Mouse (Mus musculus) C2C12 (cell line): ENCODE measurements around the gene Mypop. TPM values are rescaled to one million over a fixed set of nuclear protein-coding genes. Genes with fewer than 3 reads are reported as not detected.

ENCODE experiments used
- H3K27me3 ChIP-seq: one replicate; pipeline ENCODE4 v1.6.1; 2011; ENCODE audit not compliant: control insufficient read depth, insufficient read depth, insufficient read length
- H3K36me3 ChIP-seq: one replicate; pipeline ENCODE4 v1.6.1; 2011; ENCODE audit not compliant: control insufficient read depth, insufficient read depth
- H3K4me3 ChIP-seq: one replicate; pipeline ENCODE4 v1.5.1; 2011; ENCODE audit warnings: mild to moderate bottlenecking, control low read depth; ENCODE audit not compliant: poor library complexity, insufficient read depth, severe bottlenecking
- H3K79me2 ChIP-seq: one replicate; pipeline ENCODE4 v1.6.1; 2011; ENCODE audit not compliant: control insufficient read depth, insufficient read depth
- H3K79me3 ChIP-seq: one replicate; pipeline ENCODE4 v1.6.1; 2011; ENCODE audit warnings: low read depth, control low read depth
- H3ac ChIP-seq: one replicate; pipeline ENCODE3; 2011; ENCODE audit warnings: low read depth; ENCODE audit not compliant: control insufficient read depth, insufficient read length
- CEBPB ChIP-seq: IDR thresholded peaks from one replicate; pipeline ENCODE4 v1.6.1; 2011; ENCODE audit warnings: low read depth, mild to moderate bottlenecking, control low read depth, moderate library complexity
- CTCF ChIP-seq: IDR thresholded peaks from one replicate; pipeline ENCODE4 v1.5.1; 2011; ENCODE audit not compliant: control insufficient read depth, insufficient read depth, insufficient read length
- FOSL1 ChIP-seq: IDR thresholded peaks from one replicate; pipeline ENCODE4 v1.8.0; 2011; ENCODE audit warnings: mild to moderate bottlenecking, low read length; ENCODE audit not compliant: poor library complexity, insufficient read depth, severe bottlenecking
- MAX ChIP-seq: IDR thresholded peaks from one replicate; pipeline ENCODE4 v1.6.1; 2011; ENCODE audit warnings: mild to moderate bottlenecking, control low read depth
- MYOD1 ChIP-seq: IDR thresholded peaks from one replicate; pipeline ENCODE4 v1.6.1; 2011; ENCODE audit warnings: low read depth; ENCODE audit not compliant: control insufficient read depth, insufficient read length
- MYOG ChIP-seq: IDR thresholded peaks from one replicate; pipeline ENCODE4 v1.6.1; 2011; ENCODE audit not compliant: control insufficient read depth, insufficient read length; ENCODE audit errors: extremely low read depth
- USF1 ChIP-seq: IDR thresholded peaks from one replicate; pipeline ENCODE4 v1.6.1; 2011; ENCODE audit warnings: low read depth, mild to moderate bottlenecking, control low read depth, moderate library complexity
- polyA plus RNA-seq: library from polyadenylated mRNA; unstranded; fragments of >200 nt; fragmentation: generic; extraction: Trizol; gene quantifications from one replicate; pipeline ENCODE4 v1.2.1, GENCODE M21; 2012; ENCODE audit warnings: missing spikeins

The Mypop gene
- polyA plus RNA-seq, 1 experiment, result 17.8 TPM

DNA sequence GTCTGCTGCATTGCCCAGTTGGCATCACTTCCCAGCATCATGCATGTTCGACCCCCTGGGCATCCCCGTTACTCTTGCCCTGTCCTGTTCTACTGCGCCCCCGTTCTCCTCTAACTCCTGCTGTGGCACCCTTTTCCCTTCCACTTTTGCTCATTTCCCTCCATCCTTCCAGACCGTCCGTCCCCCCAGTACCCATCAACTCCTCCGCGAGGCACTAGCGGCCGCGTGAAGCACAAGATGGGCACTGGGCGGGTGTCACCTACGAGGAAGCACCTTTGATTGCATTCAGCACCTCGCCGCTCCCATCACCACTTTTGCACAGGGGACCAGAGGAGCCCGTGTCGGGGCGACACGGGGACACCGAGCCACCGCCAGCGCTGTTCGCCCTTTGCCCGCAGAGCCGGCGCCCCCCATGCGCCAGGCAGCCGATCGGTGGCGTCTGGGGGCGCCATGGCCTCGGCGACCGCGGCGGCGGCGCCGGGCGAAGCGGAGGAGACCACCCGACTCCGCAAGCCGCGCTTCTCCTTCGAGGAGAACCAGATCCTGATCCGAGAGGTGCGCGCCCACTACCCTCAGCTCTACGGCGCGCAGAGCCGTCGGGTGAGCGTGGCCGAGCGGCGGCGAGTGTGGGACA lies 732 bp downstream of the Mypop start:
- Histone ChIP-seq H3ac (peak overlapping the region; percentile 30), H3K79me2 (no peaks in the 10 kb centered on the region), H3K36me3 (no peaks in the 10 kb centered on the region), H3K4me3 (peak overlapping the region; percentile 36), H3K79me3 (no peaks in the 10 kb centered on the region), H3K27me3 (peaks cover 9% of the 10 kb centered on the region)
- TF ChIP-seq MYOD1 (no peak), FOSL1 (no peak), MAX (no peak)

DNA sequence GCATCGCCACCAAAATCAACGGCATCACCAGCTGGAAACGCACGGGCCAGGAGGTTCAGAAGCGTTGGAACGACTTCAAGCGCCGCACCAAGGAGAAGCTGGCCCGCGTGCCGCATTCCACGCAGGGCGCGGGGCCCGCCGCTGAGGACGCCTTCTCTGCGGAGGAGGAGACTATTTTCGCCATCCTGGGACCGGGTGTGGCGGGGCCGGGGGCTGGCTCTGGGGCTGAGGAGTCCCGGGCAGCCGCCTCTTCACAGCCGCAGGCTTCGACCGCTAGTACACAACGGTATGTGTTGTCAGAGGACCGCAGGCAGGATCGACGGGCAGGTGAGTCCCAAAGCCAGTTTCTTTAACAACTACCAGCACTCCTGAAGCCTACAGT lies 1.2 kb downstream of the Mypop start:
- Histone ChIP-seq H3ac (peak overlapping the region; percentile 30), H3K79me2 (no peaks in the 10 kb centered on the region), H3K27me3 (peaks cover 8% of the 10 kb centered on the region), H3K36me3 (no peaks in the 10 kb centered on the region), H3K79me3 (no peaks in the 10 kb centered on the region), H3K4me3 (peak overlapping the region; percentile 36)
- TF ChIP-seq MAX, result no peak
- TF ChIP-seq MYOD1, result no peak
- no peak for TF ChIP-seq FOSL1

DNA sequence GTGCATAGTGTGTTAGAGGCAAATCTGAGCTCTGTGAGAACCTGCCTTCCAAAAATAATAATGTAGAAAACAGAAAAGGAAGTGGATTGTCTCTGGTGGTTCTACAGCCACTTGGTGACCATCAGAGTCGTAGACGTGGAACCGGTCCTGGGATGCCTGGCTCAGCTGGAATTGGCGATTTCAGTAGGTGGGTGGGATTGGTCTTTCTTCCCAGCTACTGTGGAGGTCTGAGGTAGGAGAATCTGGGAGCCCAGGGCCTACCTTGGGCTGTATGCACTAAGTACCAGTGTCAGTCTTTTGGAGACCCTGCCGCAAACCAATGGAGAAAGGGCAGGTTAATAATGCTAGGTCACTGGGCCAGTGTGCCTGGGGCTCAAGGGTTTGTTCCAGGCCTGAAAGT lies 2.0 kb downstream of the Mypop start:
- Histone ChIP-seq H3K79me3 (no peaks in the 10 kb centered on the region), H3ac (no peak overlapping the region), H3K27me3 (peaks cover under 1% of the 10 kb centered on the region), H3K79me2 (no peaks in the 10 kb centered on the region), H3K36me3 (no peaks in the 10 kb centered on the region), H3K4me3 (no peak overlapping the region)
- TF ChIP-seq FOSL1 (no peak), MAX (no peak), MYOD1 (no peak)

DNA sequence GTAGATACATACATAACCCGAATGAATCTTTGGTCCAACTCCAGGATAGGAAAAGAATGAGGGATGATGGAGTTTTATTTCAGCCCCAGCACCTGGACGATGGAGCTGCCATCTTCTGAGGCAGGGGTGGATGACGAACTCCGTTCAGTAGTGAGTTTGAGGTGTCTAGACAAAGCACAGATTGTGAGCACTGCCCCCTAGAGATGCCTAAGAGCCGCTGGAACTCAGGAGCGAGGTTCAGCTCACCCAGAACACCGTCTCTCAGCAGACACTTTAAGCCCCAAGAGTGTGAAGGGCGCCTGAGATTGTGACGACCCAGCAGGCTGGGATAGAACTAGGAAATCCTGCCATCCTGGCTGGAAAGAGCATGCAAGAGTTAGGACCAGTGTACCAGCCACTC lies 7.8 kb downstream of the Mypop start:
- no peak for TF ChIP-seq MYOD1
- TF ChIP-seq MYOG, result no peak
- TF ChIP-seq MAX, result no peak
- no peak for TF ChIP-seq CTCF
- no peak for TF ChIP-seq FOSL1
- TF ChIP-seq USF1, result no peak
- no peak for TF ChIP-seq CEBPB

DNA sequence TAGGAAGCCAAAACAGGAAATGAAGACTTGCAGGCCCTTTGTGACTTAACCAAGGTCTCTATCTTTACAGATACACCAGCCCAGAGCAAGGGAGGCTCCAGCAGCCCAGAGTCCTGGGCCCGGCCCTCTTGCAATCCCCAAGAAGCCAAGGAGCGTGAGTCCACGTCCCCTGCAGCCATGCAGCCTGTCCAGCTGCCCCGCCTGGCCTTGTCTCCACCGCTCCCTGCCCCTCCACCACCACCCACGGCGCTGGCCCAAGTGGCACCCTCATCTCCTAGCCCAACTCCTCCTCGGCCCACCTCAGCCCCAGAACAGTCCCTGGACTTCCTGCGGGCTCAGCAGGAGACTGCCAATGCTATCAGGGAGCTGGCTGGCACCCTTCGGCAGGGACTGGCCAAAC lies 9.4 kb downstream of the Mypop start:
- Histone ChIP-seq H3K27me3 (no peaks in the 10 kb centered on the region), H3K79me3 (peaks cover 6% of the 10 kb centered on the region), H3K79me2 (peaks cover 12% of the 10 kb centered on the region), H3K4me3 (no peak overlapping the region), H3ac (no peak overlapping the region), H3K36me3 (no peaks in the 10 kb centered on the region)
- no peak for TF ChIP-seq MYOG
- no peak for TF ChIP-seq MAX
- no peak for TF ChIP-seq USF1
- no peak for TF ChIP-seq MYOD1
- TF ChIP-seq CTCF, result no peak
- TF ChIP-seq CEBPB, result no peak
- no peak for TF ChIP-seq FOSL1

More for the DNA sequence above, 7.8 kb downstream of the Mypop start:
- no peak overlapping the region for H3K4me3 ChIP-seq
- H3ac ChIP-seq, result no peak overlapping the region
- no peaks in the 10 kb centered on the region for H3K36me3 ChIP-seq
- H3K79me3 ChIP-seq, result no peaks in the 10 kb centered on the region
- no peaks in the 10 kb centered on the region for H3K27me3 ChIP-seq
- no peaks in the 10 kb centered on the region for H3K79me2 ChIP-seq

DNA sequence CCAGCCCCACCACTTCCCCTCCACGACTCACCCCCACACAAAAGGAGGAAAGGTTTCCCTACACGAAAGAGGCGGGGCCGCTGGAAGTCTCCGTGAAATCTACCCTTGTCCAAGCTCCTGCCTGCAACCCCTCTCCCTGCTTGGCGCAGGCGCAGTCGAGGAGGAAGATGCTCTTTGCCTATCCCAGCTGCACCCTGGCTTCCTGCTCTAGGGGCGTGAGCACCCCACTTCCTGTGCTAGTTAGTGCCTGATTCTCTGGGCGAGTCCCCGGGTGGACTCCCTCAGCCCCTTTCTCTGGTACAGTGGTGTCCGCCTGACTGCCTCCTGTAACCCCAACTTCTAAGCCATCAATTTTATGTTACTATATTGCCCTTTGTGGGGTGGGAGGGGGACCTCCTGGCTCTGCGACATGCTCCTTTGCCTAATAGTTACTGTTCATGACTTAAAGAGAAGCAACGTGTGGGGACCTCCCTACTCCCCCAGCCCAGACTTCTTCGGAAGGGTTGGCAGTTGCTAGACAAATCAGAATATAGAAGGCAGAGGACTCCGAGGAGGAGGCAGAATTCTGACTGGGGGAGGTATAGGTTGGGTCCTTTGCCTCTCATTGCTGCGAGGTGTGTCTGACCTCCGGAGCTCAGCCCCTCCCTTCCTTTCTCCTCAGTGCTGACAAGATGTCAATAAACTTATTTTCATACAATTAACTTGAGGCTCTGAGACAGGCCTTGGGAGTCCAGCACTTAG lies 10.2 kb downstream of the Mypop start:
- Histone ChIP-seq H3K27me3 (no peaks in the 10 kb centered on the region), H3K36me3 (no peaks in the 10 kb centered on the region), H3ac (no peak overlapping the region), H3K4me3 (no peak overlapping the region), H3K79me3 (peaks cover 14% of the 10 kb centered on the region), H3K79me2 (peaks cover 21% of the 10 kb centered on the region)
- TF ChIP-seq CEBPB, result no peak
